Mouse (Mus musculus) hindbrain, embryonic 12.5 days (tissue): ENCODE measurements around the gene Mybphl. TPM values are rescaled to one million over a fixed set of nuclear protein-coding genes. Genes with fewer than 3 reads are reported as not detected.
A peak's percentile ranks its signal among the peaks of the same experiment; 100 is the strongest.

Experiments
- ATAC-seq: fragments of 200-750 bp; cut with Nextera tagmentation; 2 replicates; pipeline ENCODE4 v1.8.0; 2017; ENCODE audit warnings: moderate TSS enrichment; ENCODE audit not compliant: low FRiP score
- H3K27ac ChIP-seq: fragments of 300-500 bp; sonication (generic); 2 replicates; pipeline ENCODE4 v1.5.1; 2016; ENCODE audit warnings: mild to moderate bottlenecking
- H3K27me3 ChIP-seq: fragments of 300-500 bp; sonication (generic); 2 replicates; pipeline ENCODE4 v1.6.1; 2016; ENCODE audit warnings: mild to moderate bottlenecking
- H3K36me3 ChIP-seq: fragments of 300-500 bp; sonication (generic); 2 replicates; pipeline ENCODE4 v1.6.1; 2016; ENCODE audit warnings: mild to moderate bottlenecking
- H3K4me1 ChIP-seq: fragments of 300-500 bp; sonication (generic); 2 replicates; pipeline ENCODE4 v1.6.1; 2016
- H3K4me2 ChIP-seq: fragments of 300-500 bp; sonication (generic); replicated peaks from 2 replicates; pipeline ENCODE4 v1.6.1; 2016; ENCODE audit warnings: mild to moderate bottlenecking
- H3K4me3 ChIP-seq: fragments of 300-500 bp; sonication (generic); 2 replicates; pipeline ENCODE4 v1.5.1; 2016; ENCODE audit warnings: mild to moderate bottlenecking
- H3K9ac ChIP-seq: fragments of 300-500 bp; sonication (generic); 2 replicates; pipeline ENCODE4 v1.6.1; 2016; ENCODE audit warnings: mild to moderate bottlenecking, moderate library complexity
- H3K9me3 ChIP-seq: fragments of 300-500 bp; sonication (generic); replicated peaks from 2 replicates; pipeline ENCODE4 v1.6.1; 2016; ENCODE audit warnings: mild to moderate bottlenecking
- WGBS: fragments of 180-500 bp; shearing (Covaris S2); methylation state at CpG from one replicate; pipeline ENCODE4 v1.1.7; 2016; 5-methylcytosine and 5-hydroxymethylcytosine counted together
- polyA plus RNA-seq: library from polyadenylated mRNA; unstranded; fragments of >200 nt; fragmentation: Nextera tagmentation; extraction: Ambion mirVana; gene quantifications from 2 replicates; pipeline ENCODE4 v1.2.1, GENCODE M21; 2016

The Mybphl gene
- polyA plus RNA-seq, 1 experiment from 2014 or later = not detected

DNA sequence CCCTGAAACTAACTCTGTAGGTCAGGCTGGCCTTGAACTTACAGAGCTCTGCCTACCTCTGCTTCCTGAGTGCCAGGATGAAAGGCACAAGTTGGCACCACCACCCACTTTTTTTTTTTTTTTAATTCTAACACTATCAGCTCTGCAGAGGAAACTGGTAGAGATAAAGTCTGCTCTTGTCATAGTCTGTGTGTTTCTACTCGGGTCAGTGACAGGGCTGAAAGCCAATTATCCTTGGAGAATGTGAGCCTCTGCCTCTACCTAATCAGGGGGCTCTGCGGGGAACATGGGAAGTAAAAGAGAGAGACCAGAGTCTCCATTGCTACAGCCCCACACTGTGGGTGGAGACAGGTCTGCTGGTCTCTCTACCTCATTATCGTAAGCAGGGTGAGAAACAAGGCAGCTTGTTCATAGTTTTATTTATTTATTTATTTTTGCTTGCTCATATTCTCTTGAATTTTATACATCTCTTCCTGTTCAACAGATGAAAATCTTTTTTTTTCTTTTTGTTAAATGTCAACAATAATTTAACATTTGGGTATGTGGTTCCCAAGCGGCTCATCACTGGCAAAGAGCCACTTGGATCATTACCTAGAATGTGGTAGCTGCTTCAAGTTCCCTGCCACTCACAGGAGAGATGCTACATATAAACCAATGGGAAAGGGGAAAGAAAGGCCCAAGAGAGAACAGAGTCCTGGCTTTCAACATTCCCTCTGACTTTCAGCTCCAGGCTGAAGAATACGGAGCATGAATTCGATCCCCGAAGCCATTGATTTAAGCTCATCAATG lies 14.4 kb downstream of the Mybphl start:
- H3K27ac ChIP-seq = no peak overlapping the region

DNA sequence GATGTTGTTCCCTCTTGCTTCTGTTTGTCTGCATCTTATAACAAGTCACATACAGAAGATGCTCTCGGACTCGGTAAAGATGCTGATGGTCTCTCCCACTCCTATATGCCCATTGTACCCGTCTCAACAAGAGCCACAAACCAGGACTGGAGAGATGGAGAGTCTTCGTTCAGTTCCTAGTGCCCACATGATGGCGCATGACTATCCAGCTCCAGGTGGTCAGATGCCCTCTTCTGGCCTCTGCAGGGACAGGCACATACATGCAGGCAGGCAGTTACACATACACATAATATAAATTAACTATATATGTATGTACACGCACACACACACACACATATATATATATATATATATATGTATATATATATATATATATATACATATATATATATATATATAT lies 16.0 kb downstream of the Mybphl start:
- no peak overlapping the region for H3K27ac ChIP-seq
- ATAC-seq = no peak
- H3K4me3 ChIP-seq = no peak overlapping the region
- H3K36me3 ChIP-seq = no peaks in the 10 kb centered on the region
- H3K9me3 ChIP-seq = no peaks in the 10 kb centered on the region
- H3K4me2 ChIP-seq = no peak overlapping the region
- H3K27me3 ChIP-seq = no peaks in the 10 kb centered on the region
- no peak overlapping the region for H3K9ac ChIP-seq
- WGBS = 83% methylated on average over 6 of the region's 6 CpGs
- peaks cover 30% of the 10 kb centered on the region for H3K4me1 ChIP-seq

More for the DNA sequence above, 14.4 kb downstream of the Mybphl start:
- Histone ChIP-seq H3K4me1 (peaks cover 18% of the 10 kb centered on the region), H3K4me3 (no peak overlapping the region), H3K4me2 (no peak overlapping the region), H3K9me3 (no peaks in the 10 kb centered on the region), H3K9ac (no peak overlapping the region), H3K36me3 (no peaks in the 10 kb centered on the region), H3K27me3 (no peaks in the 10 kb centered on the region)
- 83% methylated on average over 7 of the region's 7 CpGs for WGBS
- no peak for ATAC-seq

DNA sequence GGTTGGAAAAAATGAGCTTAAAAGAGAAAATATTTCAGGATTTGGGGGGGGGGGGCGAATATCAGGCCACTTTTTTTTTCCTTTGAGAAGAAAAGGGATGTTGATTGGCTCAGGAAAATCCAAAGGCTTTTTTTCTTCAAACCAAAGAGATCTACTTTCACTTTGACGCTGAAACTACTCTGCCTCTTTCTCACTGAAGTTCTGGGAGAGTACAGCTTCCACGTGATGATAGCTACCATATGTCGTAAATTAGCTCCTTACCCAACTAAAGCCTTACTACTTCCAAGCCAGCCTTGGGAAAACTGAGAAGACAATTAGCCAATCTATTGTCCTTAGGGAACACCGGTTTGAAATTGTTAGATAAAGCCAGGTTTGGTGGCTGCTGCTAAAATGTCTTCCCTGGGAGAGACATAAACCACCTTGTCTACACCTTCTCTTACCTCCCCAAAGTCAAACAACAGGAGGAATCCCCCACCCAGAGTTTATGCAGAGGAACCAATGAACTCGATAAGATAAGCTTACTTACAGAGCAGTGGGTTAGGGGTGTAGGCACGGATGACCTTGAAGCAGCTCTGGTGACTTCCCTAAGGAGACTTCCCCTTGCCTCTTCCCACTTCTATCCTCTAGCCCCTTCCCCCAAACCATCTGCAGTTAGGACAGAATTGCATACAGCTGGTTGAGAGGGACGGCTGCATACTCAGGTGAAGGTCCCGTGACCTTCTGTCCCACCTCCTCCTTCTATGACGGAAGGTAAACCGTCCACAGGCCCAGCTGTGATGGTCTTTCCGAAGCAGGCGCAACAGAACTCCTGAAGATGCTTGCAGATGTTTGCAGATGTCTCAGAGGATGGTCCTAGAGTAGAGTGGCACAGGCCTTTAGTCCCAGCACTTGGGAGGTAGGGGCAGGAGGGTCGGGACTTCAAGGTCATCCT lies 17.5 kb downstream of the Mybphl start:
- Histone ChIP-seq H3K27ac (no peak overlapping the region), H3K27me3 (no peaks in the 10 kb centered on the region), H3K9ac (no peak overlapping the region), H3K36me3 (peaks cover 7% of the 10 kb centered on the region; the same call in 1 of the 2 replicates), H3K4me3 (no peak overlapping the region), H3K4me1 (peaks cover 30% of the 10 kb centered on the region), H3K9me3 (no peaks in the 10 kb centered on the region), H3K4me2 (peak overlapping the region; percentile 67)
- ATAC-seq = no peak
- 75% methylated on average over 14 of the region's 14 CpGs for WGBS

DNA sequence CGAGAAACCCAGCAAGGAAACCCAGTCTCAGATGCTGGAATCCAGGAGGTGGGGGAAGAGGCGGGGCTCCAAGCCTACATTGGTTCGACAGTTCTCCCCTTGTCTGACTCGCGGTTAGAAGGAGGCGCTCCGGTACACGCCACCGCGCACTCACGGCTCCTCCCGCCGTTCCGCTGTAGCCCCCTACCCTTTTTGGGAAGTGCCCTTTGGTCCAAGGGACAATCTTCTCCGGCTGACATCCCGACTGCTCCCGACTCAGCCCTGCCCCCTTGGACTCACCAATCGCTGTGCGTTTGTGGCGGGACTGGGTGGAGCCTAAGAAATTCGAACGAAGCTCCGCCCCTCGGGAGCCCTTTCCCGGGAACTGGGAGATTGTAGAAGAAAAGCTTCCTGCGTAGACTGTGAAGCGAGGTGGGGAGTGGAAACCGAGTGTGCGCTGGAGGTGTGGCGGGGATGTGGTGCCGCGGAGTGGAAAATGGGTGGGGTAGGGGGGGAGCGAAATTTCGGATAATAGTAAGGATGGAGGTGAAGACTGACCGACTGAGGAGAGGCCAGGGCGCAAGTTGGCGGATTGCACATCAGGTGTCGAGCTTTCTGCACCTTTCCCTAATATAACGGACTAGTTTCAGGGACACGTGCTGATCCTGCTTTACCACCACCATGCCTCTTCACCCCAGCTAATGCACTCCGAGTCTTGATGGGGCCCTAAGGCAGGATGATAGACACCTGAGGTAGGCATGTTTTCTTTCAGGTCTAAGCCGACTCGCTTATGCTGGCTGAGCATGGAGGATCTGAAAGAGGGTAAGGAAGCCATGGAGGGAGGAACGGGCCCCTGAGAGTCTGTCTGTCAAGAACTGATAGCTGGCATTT lies 19.0 kb downstream of the Mybphl start, which contains the start of gene Psrc1:
Gene Psrc1, plus strand, starts transcription at position 355 of the 870 bp plus-strand sequence.
- Histone ChIP-seq H3K27me3 (no peaks in the 10 kb centered on the region), H3K9me3 (no peaks in the 10 kb centered on the region), H3K9ac (peak within 1 kb of the TSS; percentile 59), H3K27ac (peak within 1 kb of the TSS; percentile 49), H3K4me3 (peak within 1 kb of the TSS; percentile 60), H3K36me3 (peaks cover 8% of the 10 kb centered on the region; the same call in 1 of the 2 replicates), H3K4me1 (peaks cover 31% of the 10 kb centered on the region), H3K4me2 (peak within 1 kb of the TSS; percentile 67)
- ATAC-seq = peak; percentile 93
- 1% methylated on average over 44 of the region's 44 CpGs for WGBS

DNA sequence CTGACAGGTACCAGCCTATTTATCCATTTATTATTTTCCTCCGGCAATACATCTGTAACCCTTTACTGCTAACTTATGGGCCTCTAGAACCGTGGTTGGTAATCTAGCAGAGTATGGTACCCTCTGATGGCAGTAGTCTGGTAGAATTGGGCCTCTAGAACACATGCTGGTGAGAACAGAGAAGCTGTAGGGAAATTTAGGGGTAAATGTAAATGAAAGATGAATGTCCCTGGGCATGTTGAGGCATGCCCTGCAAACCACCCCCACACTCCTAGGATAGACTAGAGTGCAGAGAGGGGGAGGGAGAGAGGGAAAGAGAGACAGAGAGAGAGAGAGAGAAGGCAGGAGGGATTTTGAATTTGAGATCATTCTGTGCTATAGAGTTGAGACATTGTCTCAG lies 19.7 kb downstream of the Mybphl start:
- peak overlapping the region; percentile 60 for H3K4me3 ChIP-seq
- WGBS = 48% methylated on average over 2 of the region's 2 CpGs
- no peak for ATAC-seq

DNA sequence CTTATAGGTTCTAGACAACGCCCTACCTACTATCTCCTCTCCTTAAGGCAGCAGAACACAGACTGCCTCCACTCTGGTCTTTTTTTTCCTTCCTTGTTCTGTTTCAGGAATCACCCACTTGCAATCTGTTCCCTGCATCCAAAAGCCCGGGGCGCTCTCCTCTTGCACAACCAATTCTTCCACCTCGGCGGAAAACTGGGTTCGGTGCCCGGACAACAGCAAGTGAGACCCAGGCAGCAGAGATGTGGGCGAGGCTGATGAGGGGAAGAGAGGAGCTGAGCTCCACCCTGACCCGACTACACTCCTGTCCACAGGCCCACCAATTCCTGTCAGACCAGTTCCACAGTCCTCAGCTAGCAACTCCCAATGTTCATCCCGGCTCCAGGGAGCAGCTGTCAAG lies 21.5 kb downstream of the Mybphl start:
- no peak for ATAC-seq
- peaks cover 34% of the 10 kb centered on the region for H3K4me1 ChIP-seq
- no peak overlapping the region for H3K27ac ChIP-seq
- no peak overlapping the region for H3K4me3 ChIP-seq
- no peaks in the 10 kb centered on the region for H3K27me3 ChIP-seq
- H3K36me3 ChIP-seq = peaks cover 8% of the 10 kb centered on the region; the same call in 1 of the 2 replicates
- H3K9me3 ChIP-seq = no peaks in the 10 kb centered on the region
- no peak overlapping the region for H3K9ac ChIP-seq
- no peak overlapping the region for H3K4me2 ChIP-seq
- 89% methylated on average over 10 of the region's 10 CpGs for WGBS

More for the DNA sequence above, 19.7 kb downstream of the Mybphl start:
- peaks cover 34% of the 10 kb centered on the region for H3K4me1 ChIP-seq
- no peaks in the 10 kb centered on the region for H3K9me3 ChIP-seq
- peak overlapping the region; percentile 67 for H3K4me2 ChIP-seq
- H3K27ac ChIP-seq = no peak overlapping the region
- H3K27me3 ChIP-seq = no peaks in the 10 kb centered on the region
- H3K36me3 ChIP-seq = peaks cover 8% of the 10 kb centered on the region; the same call in 1 of the 2 replicates
- H3K9ac ChIP-seq = peak overlapping the region; percentile 59

DNA sequence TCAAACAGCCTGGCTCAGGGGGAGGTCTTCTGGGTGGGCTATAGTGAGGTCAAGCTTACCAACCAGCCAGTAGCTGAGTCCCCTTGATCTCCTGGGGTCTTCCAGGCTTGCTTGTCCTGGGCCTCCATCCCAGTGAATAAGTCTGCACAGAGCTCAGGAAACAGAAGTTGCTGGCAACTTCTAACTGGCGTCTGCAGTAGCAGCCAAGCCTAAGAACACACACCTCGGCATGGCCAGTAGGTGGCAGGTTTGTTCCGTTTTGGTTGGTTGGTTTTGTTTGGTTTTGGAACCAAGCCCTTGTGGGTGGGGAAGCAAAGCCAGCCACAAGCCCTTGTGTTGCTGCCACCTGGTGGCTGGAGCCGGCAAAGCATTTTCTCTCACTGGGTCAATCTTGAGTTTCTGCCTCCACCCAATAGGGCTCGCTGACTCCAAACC lies 24.4 kb downstream of the Mybphl start:
- peak; percentile 67 for ATAC-seq
- H3K4me3 ChIP-seq = no peak overlapping the region
- peak overlapping the region; percentile 50; the same call in 1 of the 2 replicates for H3K27ac ChIP-seq
- H3K4me2 ChIP-seq = no peak overlapping the region
- no peaks in the 10 kb centered on the region for H3K27me3 ChIP-seq
- H3K4me1 ChIP-seq = peaks cover 34% of the 10 kb centered on the region
- H3K9me3 ChIP-seq = no peaks in the 10 kb centered on the region
- WGBS = under 1% methylated on average over 5 of the region's 5 CpGs
- H3K36me3 ChIP-seq = peaks cover 35% of the 10 kb centered on the region
- H3K9ac ChIP-seq = no peak overlapping the region

DNA sequence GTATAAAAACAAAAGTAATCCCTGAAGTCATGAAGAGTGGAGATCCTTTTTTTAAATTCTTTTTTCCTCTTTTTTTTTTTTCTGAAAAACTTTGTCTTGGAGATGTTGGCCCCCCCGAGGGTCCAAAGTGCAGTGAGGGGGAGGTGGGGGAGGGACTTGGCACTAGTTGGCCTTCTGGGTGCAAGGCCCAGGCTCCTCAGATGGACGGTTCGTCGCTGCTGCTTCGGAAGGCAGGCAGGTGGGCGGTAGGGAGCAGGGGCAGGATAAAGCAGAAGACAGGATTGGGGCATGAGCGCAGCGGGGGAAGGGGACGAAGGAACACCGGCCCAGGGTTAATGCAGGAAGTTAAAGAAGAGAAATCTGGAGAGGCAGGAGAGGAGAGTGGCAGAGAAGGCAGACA lies 27.6 kb downstream of the Mybphl start:
- H3K4me3 ChIP-seq = no peak overlapping the region
- no peak overlapping the region for H3K4me2 ChIP-seq
- WGBS = 20% methylated on average over 10 of the region's 10 CpGs
- H3K9ac ChIP-seq = no peak overlapping the region
- ATAC-seq = no peak
- no peaks in the 10 kb centered on the region for H3K27me3 ChIP-seq
- H3K4me1 ChIP-seq = peaks cover 34% of the 10 kb centered on the region
- H3K36me3 ChIP-seq = peaks cover 59% of the 10 kb centered on the region
- H3K9me3 ChIP-seq = no peaks in the 10 kb centered on the region
- H3K27ac ChIP-seq = no peak overlapping the region

DNA sequence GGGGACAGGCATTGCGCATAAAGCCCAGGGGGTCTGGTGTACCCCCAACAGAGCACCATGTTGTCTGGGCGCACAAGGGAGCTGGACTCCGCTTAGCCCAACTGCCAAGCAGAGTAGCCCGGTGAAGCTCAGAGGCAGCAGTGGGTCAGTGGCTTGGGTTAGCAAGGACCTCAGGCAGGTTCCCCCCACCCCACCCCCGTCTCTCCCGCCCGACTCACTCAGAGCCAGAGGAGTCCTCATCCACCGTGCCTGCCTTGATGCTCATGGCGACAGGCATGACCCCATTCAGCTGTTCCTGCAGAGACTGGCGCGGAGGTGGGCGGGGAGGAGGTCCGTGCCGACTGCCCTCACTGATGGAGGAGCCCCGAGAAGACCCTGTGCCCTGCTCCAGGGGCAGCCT lies 28.1 kb downstream of the Mybphl start:
- Histone ChIP-seq H3K9me3 (no peaks in the 10 kb centered on the region), H3K4me2 (no peak overlapping the region), H3K4me1 (peaks cover 34% of the 10 kb centered on the region), H3K4me3 (no peak overlapping the region), H3K36me3 (peaks cover 64% of the 10 kb centered on the region), H3K9ac (no peak overlapping the region), H3K27me3 (no peaks in the 10 kb centered on the region), H3K27ac (no peak overlapping the region)
- 37% methylated on average over 15 of the region's 15 CpGs for WGBS
- ATAC-seq = no peak

DNA sequence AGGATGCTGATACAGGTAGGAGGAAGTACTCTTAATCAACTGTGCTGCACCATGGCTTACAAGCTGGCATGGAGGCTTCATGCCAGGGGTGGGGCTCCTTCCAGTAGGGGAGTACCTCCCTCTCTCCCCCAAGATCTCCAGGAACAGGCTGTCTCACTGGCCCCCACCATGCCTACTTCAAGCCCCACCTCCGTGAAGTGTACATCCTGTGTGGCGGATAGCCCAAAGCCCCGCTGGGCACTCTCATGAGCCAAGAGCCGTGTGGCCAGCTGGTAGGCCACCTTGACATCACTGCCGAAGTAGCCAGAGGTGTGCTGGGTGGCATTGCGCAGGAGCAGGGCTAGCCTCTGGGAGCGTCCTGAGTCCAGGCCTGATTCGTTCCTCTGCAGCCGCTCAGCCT lies 33.6 kb downstream of the Mybphl start:
- Histone ChIP-seq H3K9ac (no peak overlapping the region), H3K27ac (no peak overlapping the region), H3K9me3 (no peaks in the 10 kb centered on the region), H3K4me3 (no peak overlapping the region), H3K4me2 (no peak overlapping the region), H3K27me3 (no peaks in the 10 kb centered on the region), H3K36me3 (peaks cover 98% of the 10 kb centered on the region), H3K4me1 (peaks cover 28% of the 10 kb centered on the region)
- ATAC-seq = no peak
- 92% methylated on average over 9 of the region's 9 CpGs for WGBS

DNA sequence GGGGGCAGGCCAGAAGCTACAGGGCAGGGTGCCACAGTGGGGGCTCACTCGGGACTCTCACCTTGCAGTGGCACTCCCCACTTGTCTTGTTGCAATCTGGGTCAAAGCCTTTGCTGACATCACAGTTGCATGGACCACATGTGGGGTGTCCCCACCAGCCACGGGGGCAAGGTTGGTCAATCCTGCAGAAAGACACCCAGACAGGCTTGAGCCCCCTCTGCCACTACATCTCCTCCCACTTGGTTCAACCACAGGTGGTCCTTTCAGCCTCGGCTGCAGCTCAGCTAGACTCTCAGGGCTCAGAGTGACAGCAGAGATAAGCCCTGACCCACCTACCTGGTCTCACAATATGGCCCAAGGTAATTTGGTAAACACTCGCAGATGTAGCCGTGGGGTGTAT lies 35.7 kb downstream of the Mybphl start:
- H3K4me3 ChIP-seq = no peak overlapping the region
- H3K36me3 ChIP-seq = peaks cover 96% of the 10 kb centered on the region
- no peak overlapping the region for H3K9ac ChIP-seq
- H3K27ac ChIP-seq = no peak overlapping the region
- no peak overlapping the region for H3K4me2 ChIP-seq
- no peaks in the 10 kb centered on the region for H3K9me3 ChIP-seq
- ATAC-seq = no peak
- H3K4me1 ChIP-seq = peaks cover 31% of the 10 kb centered on the region
- WGBS = 81% methylated on average over 5 of the region's 5 CpGs
- H3K27me3 ChIP-seq = no peaks in the 10 kb centered on the region
